Mouse (Mus musculus) 3134 (cell line): ENCODE data around the gene Cpt1c.

Experiments used
- DNase-seq: peaks from one replicate; pipeline ENCODE4 v3.0.0-alpha.2; 2011; ENCODE audit warnings: low spot score; ENCODE audit not compliant: insufficient read length; ENCODE audit errors: extremely low read depth

Gene Cpt1c

DNA sequence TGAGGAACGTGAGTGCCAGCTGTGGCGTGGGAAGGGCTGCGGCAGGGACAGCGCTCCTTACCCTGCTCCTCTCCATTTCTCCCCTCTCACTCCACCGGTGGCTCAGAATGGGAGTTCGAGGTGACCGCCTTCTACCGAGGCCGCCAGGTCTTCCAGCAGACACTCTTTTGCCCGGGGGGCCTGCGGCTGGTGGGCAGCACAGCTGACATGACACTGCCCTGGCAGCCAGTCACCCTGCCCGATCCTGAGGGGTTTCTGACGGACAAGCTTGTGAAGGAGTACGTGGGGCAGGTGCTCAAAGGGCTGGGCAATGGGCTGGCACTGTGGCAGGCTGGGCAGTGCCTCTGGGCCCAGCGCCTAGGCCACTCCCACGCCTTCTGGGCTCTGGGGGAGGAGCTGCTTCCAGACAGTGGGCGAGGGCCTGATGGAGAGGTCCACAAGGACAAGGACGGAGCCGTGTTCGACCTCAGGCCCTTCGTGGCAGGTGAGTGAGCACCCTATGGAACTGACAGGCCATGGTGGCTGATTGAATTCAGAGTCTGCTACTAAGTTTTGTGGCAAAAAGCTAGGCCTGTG is 26.0 kb upstream of the Cpt1c start:
- no peak for DNase-seq

DNA sequence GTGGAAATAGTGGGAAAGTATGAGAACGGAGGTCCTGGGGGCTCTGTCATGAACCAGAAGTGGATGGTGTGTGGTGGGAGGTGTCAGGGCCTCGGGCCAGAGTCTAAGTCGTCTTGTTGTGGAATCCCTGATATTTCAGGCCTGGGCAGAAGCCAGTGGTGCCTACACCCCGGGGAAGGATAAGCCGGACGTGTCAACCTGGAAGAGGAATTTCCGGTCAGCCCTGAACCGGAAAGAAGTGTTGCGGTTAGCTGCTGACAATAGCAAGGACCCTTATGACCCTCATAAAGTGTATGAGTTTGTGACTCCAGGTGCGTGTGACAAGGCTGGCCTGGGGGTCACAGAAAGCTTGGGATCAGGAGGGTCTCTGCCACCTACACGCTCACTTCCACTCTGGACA is 25.1 kb upstream of the Cpt1c start:
- no peak for DNase-seq

- peak; percentile 88 for DNase-seq
Observed at GRCm38 (mm10) chr7:44998501-44998955, 23.9 kb upstream of the Cpt1c start, which contains the start of gene Bcl2l12. Bcl2l12 (minus strand) TSS chr7:44998712.

- DNase-seq = no peak
Observed at GRCm38 (mm10) chr7:44997940-44998428, 23.3 kb upstream of the Cpt1c start.

GRCm38 (mm10) chr7:44997231-44997939 is 22.7 kb upstream of the Cpt1c start, which contains the start of gene Irf3:
Irf3 (plus strand) TSS chr7:44997648.
- DNase-seq = peak; percentile 96

- no peak for DNase-seq
Observed at GRCm38 (mm10) chr7:44996672-44997071, 22.0 kb upstream of the Cpt1c start.

DNA sequence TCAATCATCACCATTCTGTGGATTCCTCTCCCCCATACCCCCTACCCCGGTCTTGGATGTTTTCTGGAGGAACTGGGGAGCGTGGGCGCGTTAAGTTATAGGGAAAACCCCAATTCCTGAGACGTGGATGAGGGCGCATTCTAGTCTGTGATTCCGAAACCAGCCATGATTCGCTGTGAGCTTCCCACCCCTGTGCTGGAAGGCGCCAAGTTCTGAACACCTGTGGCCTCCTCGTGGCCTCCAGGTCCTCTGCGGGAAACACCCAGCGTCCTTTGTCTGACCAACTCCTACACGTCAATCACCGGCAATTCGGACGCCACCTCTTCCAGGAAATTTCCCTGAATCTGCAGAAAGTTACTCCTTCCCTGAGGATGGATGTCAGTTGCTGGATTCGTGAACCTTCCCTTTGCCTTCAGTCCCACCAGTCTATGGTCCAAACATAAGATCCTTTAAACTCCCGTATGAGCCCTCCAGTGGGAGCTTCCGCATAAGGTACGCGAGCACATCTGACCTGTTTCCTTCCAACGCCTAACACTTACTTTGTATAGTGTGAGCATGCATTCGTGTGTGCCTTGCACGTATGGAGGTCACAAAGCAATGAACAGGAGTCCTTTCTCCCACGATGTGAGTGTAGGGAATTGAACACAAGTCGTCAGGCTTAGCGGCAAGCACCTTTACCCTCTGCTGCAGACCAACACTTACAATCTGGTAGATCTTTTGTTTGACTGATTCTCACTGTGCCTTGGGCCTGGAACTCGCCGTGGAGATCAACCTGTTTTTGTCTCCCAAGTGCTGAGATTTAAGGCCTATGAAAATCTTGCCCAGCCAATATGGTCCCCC is 12.4 kb upstream of the Cpt1c start:
- no peak for DNase-seq

GRCm38 (mm10) chr7:44986192-44986878 is 11.7 kb upstream of the Cpt1c start, which contains the start of gene Prmt1:
Prmt1 (minus strand) TSS chr7:44986568.
- DNase-seq = peak; percentile 100

- peak; percentile 68 for DNase-seq
Observed at GRCm38 (mm10) chr7:44985595-44986191, 11.0 kb upstream of the Cpt1c start.

GRCm38 (mm10) chr7:44984833-44985164 is 10.1 kb upstream of the Cpt1c start:
- no peak for DNase-seq

DNA sequence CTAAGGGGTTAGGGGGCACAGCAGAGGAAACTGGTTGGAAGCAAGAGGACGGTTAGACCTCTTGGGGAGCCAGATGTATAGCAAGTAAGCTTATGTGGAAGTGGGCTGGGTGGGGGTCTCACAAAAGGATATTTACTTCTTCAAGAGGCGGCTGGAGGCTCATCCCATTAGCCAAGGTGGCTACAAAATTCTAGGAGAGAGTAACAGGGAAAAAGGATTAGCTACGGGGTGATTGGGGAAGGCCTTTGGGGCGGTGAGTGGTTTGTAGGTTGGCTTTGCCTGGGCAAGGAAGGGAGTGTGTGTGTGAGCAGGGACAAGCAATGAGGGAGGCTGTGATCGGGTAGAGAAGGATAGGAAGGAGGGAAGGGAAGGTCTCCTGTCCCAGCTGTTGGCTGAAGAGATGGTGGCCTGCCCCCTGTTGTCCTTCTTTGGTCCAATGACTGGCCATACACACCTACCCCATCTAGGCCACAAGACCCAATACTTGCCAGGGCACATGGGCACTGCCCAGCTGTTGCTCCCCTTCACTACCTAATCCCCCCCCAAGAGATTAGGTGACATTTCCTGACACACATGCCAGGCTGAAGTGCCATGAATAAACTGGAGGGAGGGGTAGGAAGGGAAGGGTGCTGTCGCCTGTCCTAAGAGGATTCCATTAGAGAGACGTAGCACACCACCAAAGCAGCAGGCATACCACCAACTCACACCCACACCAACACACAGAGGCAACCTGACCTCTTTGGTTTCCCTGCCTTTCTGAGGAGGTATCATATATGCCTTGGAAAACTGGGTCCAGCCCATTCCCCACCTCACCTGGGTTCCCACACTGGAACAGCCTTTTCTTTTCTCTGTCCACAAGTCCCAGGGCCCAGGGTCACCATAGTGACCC is 9.5 kb upstream of the Cpt1c start:
- DNase-seq = no peak

DNA sequence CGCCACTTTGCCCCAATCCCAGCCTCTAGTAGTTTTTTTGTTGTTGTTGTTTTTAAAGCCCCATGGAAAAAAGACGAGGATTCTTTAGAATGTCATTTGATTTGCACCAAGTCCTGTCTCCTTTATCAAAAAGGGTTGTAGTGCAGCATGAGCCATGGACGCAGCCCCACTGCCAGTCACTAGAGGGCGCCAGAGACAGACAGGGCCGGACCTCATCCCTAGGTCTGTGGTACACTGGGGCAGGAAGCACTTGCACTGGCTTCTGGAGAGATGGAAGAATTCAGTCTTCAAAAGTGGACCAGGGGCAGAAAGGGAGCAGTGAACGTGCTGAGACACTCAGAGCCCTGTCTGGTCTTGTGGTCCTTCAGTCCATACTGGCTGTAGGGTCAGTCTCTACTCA is 8.4 kb upstream of the Cpt1c start:
- DNase-seq = peak; percentile 70

DNA sequence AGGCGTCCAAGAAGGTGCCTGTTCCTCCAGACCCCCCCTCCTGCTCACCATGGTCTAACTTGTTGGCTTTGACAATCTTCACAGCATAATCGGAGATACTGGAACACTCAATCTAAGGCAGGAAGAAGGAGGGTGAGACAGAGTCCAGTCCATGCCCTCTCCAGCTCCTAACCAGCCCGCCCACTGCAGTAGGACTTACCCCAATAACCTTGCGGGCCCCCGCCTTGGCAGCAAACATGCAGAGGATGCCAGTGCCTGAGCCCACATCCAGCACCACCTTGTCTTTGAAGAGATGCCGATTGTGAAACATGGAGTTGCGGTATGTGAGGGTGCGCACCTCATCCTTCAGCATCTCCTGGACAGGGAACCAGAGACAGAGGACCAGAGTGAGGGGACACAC is 6.9 kb upstream of the Cpt1c start:
- no peak for DNase-seq

DNA sequence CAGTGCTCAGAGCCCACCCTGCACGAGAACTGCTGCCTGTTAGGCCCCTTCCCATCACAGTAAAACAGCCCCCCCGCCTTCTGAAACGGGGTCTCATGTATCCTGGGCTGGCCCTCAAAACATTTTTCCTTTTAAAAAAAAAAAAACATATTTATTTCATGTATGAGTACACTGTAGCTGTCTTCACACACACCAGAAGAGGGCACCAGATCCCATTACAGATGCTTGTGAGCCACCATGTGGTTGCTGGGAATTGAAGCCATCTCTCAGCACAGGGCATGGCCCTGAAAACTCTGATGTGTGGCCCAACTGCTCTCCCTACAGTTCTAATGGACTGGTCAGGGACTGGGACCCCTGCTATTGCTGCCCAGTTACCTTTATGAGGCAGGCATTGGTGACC is 3.6 kb upstream of the Cpt1c start:
- DNase-seq = no peak

GRCm38 (mm10) chr7:44975117-44975419 is 417 bp upstream of the Cpt1c start:
- DNase-seq = no peak

GRCm38 (mm10) chr7:44973415-44974130 is 1.1 kb downstream of the Cpt1c start:
- no peak for DNase-seq

- no peak for DNase-seq
Observed at GRCm38 (mm10) chr7:44971142-44971541, 3.5 kb downstream of the Cpt1c start.

DNA sequence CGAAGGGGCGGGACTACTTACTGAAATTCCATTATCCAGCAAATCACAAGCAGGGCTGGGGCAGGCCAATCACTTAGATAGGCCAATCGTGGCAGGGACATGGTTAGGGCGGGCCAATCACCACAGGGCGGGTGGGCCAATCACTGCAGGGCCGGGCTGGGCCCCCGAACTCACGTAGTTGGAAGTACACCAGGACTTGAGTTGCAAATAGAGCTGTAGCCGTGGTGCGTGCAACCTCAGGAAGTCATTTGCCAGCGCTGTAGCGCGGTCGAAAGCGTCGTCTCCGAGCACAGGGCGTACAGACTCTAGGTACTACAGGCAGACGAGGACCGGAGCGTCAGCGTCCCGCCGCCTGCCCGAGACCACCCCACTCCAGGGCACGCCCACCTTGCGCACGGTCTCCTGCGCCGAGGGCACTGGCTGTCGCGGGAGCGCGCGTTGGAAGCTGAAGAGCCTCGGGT is 4.4 kb downstream of the Cpt1c start:
- DNase-seq = no peak

GRCm38 (mm10) chr7:44966638-44967037 is 8.0 kb downstream of the Cpt1c start:
- DNase-seq = no peak
